Mouse (Mus musculus) gastrocnemius, postnatal 14 days (tissue): ENCODE results near the gene Rras. TPM values are rescaled to one million over a fixed set of nuclear protein-coding genes. Genes with fewer than 3 reads are reported as not detected.
A peak's percentile ranks its signal among the peaks of the same experiment; 100 is the strongest.

Source experiments
- DNase-seq: peaks from one replicate; pipeline ENCODE4 v3.0.0; 2021; ENCODE audit warnings: mixed read lengths
- intact Hi-C: fragments of 180-260 bp; cut with DNase I; formaldehyde crosslinking; loops from one replicate; pipeline ENCODE4 v1.15.1; 2025; ENCODE audit warnings: low total_unique reads
- total RNA-seq, 2 experiments: library from RNA; stranded (reverse); gene quantifications; 2 replicates each; pipeline ENCODE4 v1.2.3; 2021

Gene Rras
- total RNA-seq, 2 experiments from 2014 or later: 43.1 to 53.1 TPM

DNA sequence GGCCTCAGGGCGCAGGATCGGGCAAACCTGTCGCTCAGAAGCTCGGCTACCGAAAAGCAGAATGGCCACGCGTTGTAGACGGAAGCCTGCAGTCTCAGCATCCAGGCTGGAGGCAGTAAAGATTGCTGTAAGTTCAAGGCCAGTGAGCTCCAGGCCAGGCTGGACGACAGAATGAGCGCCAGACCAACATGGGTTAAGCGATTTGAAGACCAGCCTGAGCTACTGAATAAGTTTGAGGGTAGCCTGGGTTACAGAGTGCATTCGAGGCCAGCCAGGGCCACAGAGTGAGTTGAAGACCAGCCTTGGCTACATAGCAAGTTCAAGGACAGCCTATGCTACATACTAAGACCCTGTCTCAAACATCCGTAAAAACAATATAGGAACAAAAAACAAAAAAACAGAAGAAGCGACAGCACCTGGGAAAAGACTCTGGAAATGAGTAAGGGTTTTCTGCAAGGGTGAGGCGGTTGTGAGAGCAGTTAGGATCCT, 19.8 kb upstream of the Rras start:
- intact Hi-C loops: no loop called here
- DNase-seq: no peak

DNA sequence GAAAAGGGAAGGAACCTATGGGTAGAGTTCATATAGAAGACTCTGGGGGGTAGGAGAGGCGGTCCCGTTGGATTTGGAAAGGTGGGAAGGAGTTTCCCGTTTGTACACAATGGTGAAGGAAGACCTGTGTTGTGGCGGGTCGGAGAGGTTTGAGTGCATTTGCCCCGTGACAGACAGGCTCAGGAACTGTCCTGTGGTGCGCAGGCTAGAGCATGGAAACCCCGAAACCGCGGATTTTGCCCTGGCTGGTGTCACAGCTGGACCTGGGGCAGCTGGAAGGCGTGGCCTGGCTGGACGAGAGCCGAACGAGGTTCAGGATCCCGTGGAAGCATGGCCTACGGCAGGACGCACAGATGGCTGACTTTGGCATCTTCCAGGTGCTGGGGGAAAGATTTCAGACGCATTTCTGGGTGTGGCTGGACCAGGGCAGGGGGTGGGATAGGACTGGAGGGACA, 19.2 kb upstream of the Rras start, which contains the start of gene Bcl2l12:
Bcl2l12 (minus strand) TSS at position 212 of the 455 bp plus-strand sequence.
- peak; percentile 69 for DNase-seq
- intact Hi-C loops: no loop called here

DNA sequence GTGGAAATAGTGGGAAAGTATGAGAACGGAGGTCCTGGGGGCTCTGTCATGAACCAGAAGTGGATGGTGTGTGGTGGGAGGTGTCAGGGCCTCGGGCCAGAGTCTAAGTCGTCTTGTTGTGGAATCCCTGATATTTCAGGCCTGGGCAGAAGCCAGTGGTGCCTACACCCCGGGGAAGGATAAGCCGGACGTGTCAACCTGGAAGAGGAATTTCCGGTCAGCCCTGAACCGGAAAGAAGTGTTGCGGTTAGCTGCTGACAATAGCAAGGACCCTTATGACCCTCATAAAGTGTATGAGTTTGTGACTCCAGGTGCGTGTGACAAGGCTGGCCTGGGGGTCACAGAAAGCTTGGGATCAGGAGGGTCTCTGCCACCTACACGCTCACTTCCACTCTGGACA, 18.0 kb upstream of the Rras start:
- DNase-seq: no peak
- intact Hi-C loops: no loop called here

DNA sequence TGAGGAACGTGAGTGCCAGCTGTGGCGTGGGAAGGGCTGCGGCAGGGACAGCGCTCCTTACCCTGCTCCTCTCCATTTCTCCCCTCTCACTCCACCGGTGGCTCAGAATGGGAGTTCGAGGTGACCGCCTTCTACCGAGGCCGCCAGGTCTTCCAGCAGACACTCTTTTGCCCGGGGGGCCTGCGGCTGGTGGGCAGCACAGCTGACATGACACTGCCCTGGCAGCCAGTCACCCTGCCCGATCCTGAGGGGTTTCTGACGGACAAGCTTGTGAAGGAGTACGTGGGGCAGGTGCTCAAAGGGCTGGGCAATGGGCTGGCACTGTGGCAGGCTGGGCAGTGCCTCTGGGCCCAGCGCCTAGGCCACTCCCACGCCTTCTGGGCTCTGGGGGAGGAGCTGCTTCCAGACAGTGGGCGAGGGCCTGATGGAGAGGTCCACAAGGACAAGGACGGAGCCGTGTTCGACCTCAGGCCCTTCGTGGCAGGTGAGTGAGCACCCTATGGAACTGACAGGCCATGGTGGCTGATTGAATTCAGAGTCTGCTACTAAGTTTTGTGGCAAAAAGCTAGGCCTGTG, 17.1 kb upstream of the Rras start:
- no peak for DNase-seq
- intact Hi-C loops: no loop called here

DNA sequence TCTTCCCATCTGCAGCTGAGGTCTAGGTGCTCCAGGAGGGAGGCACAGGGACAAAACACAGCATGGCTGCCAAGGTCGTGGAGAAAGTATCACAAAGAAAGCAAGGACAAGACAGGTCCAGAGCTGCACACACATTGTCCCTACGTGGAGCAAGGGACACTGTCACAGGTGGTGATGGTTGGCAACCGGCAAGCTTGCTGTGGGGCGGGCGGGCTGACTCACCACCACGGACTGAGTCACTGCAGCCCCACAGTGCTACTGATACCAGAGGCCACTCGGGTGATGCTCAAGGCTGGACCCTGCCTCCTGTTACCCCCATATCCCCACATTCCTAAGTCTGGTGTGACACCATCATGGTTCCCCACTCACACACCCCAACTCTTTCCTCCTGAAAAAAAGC, 15.3 kb upstream of the Rras start:
- intact Hi-C loops: no loop called here
- no peak for DNase-seq

DNA sequence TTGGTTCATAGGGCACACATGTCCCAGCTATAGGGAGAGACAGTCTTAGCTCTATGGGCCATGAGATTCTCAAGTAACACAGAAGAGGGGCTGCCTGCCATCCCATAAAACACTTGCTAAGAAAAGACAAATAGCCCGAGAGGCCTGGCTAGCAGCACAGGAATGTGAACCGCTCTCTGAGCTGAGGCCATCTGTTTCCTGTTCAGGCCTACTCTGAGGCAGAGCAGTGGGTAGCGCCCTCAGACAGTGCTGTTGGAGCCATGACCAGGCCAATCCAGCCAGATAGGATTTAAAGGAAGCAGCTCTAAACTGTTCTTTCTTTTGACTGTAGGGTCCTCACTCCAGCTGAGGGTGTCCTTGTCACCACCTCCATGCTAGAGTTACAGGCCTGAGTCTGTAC, 13.2 kb upstream of the Rras start:
- intact Hi-C loops: no loop called here
- no peak for DNase-seq

DNA sequence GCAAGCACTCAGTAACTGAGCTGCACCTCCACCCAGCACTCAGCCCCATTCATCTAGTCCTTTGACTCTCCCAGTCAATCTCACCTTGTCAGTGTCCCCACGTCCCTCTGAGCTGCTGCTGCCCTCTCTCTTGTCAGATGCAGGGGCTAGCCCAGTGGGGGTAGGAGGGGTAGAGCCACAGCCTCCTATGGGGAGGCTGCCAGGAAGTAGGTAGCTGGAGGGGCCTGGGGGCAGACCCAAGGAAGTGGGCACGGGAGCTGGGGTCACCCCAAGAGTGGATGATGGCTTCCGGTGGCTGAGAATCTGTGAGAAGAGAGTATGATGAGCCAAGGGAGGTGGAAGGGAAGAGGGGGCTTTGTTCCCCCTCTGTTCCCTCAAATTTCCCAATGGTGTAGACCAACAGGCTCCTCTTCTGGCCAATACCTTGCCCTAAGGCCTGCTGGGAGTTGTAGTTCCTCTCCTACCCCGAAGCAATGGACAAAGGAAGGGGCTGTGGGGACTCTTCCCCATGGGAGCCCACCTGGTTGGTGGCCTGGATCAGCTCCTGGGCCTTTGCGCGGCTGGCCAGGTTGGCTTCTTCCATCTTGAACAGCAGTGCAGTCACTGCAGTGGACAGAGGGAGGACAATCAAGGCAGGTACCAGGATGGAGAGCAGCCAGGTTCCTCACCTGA, 12.3 kb upstream of the Rras start:
- DNase-seq: no peak
- intact Hi-C loops: no loop called here

DNA sequence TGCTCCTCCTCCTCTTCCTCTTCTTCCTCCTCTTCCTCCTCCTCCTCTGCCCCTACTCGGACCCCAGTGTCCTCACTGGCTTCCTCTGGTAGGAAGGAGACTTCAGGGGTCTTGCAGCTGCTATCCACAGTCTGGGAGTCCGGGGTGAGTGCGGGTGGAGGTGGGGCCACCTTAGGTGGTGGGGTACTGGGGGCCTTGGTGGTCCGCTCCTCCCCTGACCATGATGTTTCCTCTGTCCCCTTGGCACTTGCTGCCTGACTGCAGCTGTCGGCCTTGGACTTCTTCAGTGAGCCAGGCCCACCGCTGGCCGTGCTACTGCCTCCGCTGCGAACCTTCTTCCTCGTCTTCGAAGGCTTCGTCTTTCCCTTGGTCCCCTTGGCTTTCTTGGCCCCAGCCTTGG, 11.3 kb upstream of the Rras start:
- DNase-seq: no peak
- intact Hi-C loops: no loop called here

DNA sequence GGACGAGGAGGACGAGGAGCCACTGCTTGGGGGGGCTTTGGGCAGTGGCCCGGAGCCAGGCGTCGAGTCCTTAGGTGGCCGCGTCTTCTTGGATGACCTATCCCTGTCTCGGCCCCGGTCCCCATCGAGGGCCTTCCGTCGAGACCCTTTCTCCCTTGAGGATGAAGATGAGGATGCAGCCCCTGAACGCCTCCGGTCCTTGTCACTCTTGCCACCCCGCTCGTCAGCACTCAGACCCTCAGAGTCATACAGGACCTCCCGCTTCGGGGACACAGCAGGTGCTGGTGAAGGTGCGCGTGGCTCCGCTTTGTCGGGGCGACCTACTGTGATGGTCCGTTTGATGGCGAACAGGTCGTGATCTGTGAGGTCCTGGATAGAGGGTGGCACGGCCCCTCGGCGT, 10.6 kb upstream of the Rras start:
- intact Hi-C loops: no loop called here
- no peak for DNase-seq

DNA sequence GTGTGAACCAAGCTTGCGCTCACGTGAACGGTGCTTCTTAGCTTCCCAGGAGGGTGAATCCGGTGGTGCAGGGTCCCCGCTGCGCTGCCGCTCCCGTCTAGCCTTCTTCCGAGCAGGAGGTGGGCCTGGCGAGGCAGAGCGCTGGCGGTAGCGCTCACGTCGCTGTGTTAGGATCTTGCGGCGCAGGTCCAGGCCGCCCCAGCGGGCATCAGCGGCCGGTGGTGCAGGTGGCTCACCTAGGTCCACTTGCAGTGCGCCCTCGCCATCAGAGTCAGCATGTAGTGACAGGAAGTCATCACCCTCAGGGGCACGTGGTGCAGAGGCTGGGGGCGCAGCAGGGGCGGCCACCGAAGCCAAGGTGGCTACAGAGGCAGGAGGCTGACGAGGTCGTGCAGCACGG, 9.9 kb upstream of the Rras start:
- intact Hi-C loops: no loop called here
- no peak for DNase-seq

DNA sequence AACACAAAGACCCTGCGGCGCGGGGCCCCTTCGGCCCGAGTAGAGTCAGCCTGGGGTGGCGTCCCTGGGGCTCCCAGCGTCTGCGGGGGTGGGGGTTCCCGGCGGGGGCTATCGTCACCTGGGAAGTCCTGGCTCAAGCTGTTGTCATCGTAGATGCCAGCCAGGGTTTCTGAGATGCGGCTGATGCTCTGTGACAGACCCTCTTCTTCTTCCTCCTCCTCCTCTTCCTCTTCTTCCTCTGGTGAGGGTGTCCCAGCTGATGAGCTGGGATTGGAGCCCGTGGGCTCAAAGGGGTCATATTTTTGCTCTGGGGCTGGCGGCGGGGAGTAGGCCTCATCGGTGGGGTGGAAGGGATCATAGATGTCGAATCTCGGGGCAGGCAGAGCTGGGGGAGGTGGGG, 9.3 kb upstream of the Rras start:
- intact Hi-C loops: no loop called here

DNA sequence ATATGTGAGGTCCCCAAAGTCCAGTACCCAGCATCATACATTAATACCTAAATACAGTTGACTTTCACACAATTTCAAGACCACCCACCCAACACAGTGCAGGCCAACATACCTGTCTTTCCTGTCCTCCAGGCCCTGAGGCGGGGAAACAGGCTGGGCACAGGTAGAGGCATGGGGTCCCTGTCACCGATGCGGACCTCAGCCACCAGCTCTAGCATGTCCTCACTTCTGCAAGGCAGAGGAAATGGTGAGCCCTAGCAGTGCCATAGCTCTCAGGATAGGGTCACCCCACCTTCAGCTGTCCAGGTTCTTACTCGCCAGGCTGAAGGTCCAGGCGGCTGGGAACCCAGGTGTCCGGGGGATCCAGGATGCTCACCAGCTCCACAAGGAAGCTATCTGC, 5.8 kb upstream of the Rras start:
- intact Hi-C loops: no loop called here
- DNase-seq: no peak

More for the DNA sequence above, 9.3 kb upstream of the Rras start:
- no peak for DNase-seq

DNA sequence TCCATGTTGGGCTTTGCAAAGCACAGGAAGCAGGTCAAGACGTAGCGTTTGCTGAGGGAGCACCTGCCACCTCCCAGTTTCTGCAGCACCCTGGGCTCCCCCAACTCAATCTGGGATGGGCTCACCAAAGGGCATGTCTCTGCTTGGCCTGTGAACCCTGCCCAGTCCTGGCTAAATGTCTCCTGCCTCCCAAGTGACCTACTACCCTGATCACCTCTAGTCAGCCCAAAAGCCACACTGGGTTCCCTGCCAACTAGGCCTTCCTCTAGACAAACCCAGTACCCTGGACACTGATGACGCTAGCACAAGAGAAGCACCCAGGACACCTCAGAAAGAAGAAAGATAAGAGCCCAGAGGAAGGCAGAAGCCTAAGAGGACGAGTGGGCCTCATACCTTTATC, 4.9 kb upstream of the Rras start:
- intact Hi-C loops: no loop called here
- no peak for DNase-seq

DNA sequence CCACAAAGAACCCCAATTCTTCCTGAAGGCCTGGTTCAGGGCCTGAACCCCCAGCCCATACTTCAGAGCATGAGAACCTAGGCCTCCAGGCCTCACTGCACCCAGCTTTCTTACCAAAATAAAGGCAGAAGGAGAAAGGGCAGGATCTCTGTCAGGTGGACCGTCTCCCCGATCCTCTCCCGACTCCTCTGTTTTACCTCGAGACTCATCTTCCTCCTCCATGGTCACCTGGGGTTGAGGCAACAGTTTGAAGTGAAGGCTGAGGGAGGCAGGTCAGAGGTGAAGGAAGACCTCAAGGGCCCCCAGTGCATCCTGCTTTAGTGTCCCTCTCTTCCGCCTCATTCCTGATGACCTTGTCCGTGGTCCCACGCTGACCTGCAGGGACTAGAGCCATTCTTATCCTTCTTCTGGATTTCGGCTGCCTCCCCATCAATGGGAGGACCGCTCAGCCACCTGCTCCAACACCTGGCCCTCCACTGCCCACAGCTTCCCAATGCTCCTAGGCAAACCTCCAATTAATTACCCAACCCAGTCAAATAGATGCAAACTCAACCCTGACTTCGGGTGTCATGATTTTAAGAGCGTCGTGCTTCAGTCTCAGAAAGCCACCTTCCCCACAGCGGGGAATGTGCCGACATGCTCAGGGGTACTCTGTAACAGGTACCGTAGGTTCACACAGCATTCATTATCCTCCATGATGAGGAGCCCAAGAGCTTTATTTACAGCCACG, 4.2 kb upstream of the Rras start:
- intact Hi-C loops: no loop called here
- no peak for DNase-seq

DNA sequence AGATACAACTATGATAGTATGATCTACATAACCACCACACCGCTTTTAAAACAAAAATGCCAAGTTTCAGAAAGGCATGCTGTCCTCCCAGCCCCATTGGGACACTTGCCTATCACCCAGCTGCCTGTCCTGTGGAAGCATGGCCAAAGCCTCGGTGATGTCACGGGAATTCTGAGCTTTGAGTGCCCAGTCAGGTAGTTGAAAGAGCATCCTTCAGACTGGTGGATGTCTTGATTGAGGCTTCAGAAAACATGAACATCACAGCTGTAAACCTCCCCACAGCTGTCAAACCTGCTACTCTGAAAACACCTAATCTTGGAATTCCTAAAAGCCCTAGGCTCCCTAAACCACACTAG, 3.7 kb upstream of the Rras start:
- DNase-seq: no peak
- intact Hi-C loops: no loop called here

DNA sequence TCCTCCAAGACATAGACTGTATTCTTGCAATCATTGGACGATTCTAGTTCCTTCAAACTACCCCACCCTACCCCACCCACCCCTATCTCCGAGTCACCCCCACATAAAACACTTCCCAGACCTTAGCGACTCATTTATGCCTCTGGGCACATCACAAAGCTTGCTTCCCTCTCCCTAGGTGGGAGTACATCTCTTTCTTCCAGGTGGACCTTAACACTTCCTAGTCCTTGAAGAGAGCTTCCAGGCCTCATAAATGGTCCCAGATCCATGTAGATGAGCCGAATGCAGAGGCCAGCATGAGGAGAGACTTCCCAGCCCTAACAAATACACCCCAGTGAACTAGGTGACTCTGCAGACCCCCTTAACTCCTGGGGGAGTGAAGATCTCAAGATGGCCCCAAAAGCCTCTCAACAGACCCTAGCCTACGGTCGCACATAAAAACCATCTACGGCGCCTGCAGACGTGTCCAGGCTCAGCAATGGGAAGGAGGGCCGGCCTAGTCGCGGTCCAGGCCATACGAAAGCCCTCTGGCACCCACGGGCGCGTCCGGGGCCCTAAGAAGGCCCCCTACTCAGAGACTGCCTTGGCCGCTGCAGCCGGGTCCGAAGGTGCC, 2.3 kb upstream of the Rras start:
- no peak for DNase-seq
- intact Hi-C loops: no loop called here

DNA sequence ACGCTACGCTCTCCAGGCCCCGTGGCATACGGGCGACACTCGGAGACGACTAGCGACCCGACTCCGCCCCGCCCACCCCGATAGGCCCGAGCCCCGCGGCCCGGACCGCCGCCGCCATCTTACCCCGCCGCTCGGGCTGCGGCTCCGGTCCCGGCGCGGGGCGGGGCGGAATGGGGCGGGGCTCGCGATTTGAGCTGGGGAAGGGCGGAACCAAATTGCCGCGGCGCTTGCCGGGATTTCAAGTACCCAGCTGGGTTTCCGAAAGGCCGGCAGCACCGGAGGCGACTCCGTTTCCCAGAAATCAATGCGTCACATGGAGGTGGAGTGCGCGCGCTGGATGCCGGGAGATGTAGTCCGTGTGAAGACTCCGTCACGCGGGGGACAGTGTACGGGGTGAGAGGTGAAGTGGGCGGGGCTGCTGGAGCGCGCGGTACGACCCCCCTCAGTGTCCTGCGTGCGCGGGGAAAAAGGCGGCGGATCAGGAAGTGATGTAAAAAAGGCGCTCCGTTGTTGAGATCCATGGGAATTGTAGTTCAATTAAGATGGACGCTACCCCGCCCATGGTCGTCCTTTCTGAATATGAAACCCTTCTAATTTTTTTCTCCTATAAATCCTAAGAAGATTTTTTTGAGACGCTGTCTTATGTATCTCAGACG, 1.7 kb upstream of the Rras start, which contains the start of gene Scaf1:
Scaf1 (minus strand) TSS at position 407 of the 656 bp plus-strand sequence.
- DNase-seq: peak; percentile 99
- intact Hi-C loops: no loop called here

DNA sequence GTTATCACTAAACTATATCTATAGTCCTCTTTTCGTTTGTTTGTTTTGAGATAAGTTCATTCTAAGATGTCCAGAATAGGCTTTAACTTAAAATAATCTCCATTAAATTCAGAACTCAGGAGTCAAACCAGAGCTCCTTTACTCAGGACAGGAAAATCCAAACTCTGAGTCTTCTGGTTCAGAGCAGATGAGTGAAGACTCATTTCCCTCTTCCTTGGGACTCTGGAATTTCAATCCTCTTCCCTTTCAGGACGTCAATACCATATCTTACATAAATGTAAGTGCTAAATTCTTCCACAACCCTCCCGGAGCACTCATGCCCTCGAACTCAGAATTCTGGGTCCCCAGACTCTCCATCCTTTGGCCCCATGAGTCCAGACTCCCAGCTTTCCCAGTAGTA, 1.0 kb upstream of the Rras start:
- no peak for DNase-seq
- intact Hi-C loops: no loop called here

DNA sequence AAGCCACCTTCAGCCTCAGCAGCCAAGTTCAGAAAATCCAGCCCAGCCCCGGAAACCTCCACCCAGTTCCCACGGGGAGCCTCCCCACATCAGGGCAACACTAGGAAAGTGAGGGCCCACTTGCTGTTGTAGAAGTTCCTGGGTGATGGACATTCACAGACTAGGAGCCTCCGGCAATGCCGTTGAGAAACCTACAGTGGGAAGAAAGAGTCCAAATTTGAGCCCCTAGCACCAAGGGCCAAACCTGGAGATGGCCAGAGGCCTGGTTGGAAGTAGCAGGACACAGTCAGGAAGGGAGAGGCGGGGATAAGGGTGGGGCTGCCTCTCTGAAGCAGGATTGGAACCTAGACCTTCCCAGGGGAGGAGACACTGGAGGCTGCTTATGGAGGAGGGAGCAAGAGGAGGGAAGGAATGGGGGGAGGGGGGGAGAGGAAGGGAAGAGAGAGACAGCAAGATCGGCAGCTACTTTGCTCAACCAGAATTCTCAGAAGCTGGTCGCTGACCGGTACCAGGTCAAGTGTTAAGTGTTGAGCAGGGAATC, 1.3 kb downstream of the Rras start:
- peak; percentile 78 for DNase-seq
- intact Hi-C loops: no loop called here

DNA sequence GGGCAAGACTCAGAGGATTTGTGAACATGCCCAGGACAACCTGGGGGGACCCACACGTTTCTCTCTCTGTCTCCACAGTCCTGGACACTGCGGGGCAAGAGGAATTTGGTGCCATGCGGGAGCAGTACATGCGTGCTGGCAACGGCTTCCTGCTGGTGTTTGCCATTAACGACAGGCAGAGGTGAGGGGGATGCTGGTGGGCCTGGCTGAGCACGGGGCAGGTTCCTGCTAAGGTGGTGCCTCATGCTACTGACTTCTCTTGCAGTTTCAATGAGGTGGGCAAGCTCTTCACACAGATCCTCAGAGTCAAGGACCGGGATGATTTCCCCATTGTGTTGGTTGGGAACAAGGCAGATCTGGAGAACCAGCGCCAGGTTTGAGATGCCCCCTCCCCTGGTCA, 2.5 kb downstream of the Rras start:
- DNase-seq: no peak

More for the DNA sequence above, 2.5 kb downstream of the Rras start:
- intact Hi-C loops: no loop called here
